Mouse (Mus musculus) midbrain, embryonic 14.5 days (tissue): ENCODE results near the gene Col2a1. TPM values are rescaled to one million over a fixed set of nuclear protein-coding genes. Genes with fewer than 3 reads are reported as not detected.
A peak's percentile ranks its signal among the peaks of the same experiment; 100 is the strongest.

Experiments used
- ATAC-seq: fragments of 200-750 bp; cut with Nextera tagmentation; 2 replicates; pipeline ENCODE4 v1.8.0; 2017; ENCODE audit warnings: moderate number of reproducible peaks, moderate library complexity; ENCODE audit not compliant: low FRiP score, low TSS enrichment
- DNase-seq: peaks from one replicate; pipeline ENCODE4 v3.0.0-alpha.2; 2015
- H3K27ac ChIP-seq: fragments of 300-500 bp; sonication (generic); replicated peaks from 2 replicates; pipeline ENCODE4 v1.5.1; 2014; ENCODE audit warnings: mild to moderate bottlenecking, low read depth, low read length, moderate library complexity
- H3K27me3 ChIP-seq: fragments of 300-500 bp; sonication (generic); 2 replicates; pipeline ENCODE4 v1.6.1; 2014; ENCODE audit warnings: low read length, control low read depth, mixed read lengths; ENCODE audit not compliant: control insufficient read depth, insufficient read depth
- H3K36me3 ChIP-seq: fragments of 300-500 bp; sonication (generic); 2 replicates; pipeline ENCODE4 v1.6.1; 2014; ENCODE audit warnings: low read length, control low read depth; ENCODE audit not compliant: control insufficient read depth, insufficient read depth
- H3K4me1 ChIP-seq: fragments of 300-500 bp; sonication (generic); 2 replicates; pipeline ENCODE4 v1.6.1; 2014; ENCODE audit warnings: mild to moderate bottlenecking, antibody characterized with exemption, low read length, control low read depth; ENCODE audit not compliant: control insufficient read depth, insufficient read depth
- H3K4me2 ChIP-seq: fragments of 300-500 bp; sonication (generic); 2 replicates; pipeline ENCODE4 v1.6.1; 2014; ENCODE audit warnings: mild to moderate bottlenecking, low read length, moderate library complexity
- H3K4me3 ChIP-seq: fragments of 300-500 bp; sonication (generic); replicated peaks from 2 replicates; pipeline ENCODE4 v1.5.1; 2014; ENCODE audit warnings: low read depth, low read length
- H3K9ac ChIP-seq: fragments of 300-500 bp; sonication (generic); replicated peaks from 2 replicates; pipeline ENCODE4 v1.6.1; 2014; ENCODE audit warnings: mild to moderate bottlenecking, low read length, moderate library complexity
- H3K9me3 ChIP-seq: fragments of 300-500 bp; sonication (generic); 2 replicates; pipeline ENCODE4 v1.6.1; 2016; ENCODE audit warnings: low read length, control low read depth, mixed read lengths; ENCODE audit not compliant: control insufficient read depth
- WGBS: fragments of 180-500 bp; shearing (Covaris S2); extraction: QIAGEN DNeasy Blood & Tissue Kit; methylation state at CpG from one replicate; pipeline ENCODE4 v1.1.7; 2014; 5-methylcytosine and 5-hydroxymethylcytosine counted together
- polyA plus RNA-seq: library from polyadenylated mRNA; unstranded; fragments of >200 nt; fragmentation: Nextera tagmentation; extraction: Ambion mirVana; gene quantifications from 2 replicates; pipeline ENCODE4 v1.2.1, GENCODE M21; 2014

Gene Col2a1
- polyA plus RNA-seq, 1 experiment from 2014 or later = 45.2 TPM

DNA sequence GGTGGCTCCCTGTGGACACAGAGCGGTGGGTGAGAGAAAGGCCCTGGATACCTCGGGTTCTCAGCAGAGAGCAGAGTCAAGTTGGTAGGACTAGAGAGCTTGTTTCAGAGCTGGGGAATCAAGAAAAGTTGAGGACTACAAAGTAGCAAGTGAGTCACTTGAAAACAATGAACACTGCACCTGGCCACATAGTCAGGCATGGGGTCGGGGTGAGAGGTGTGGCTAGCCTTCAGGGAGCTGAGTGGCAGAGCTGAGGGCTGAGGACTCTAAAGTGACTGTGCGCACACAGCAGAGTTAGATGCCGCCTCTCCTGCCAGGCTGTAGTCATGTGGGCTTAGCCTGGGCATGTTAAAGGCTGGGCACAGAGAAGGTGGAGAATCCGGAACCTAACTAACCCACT lies 22.9 kb downstream of the Col2a1 start:
- WGBS = 98% methylated on average over 6 of the region's 6 CpGs
- Histone ChIP-seq H3K4me3 (no peak overlapping the region), H3K4me1 (no peaks in the 10 kb centered on the region), H3K4me2 (no peak overlapping the region), H3K27me3 (no peaks in the 10 kb centered on the region), H3K36me3 (peaks cover 79% of the 10 kb centered on the region), H3K27ac (no peak overlapping the region), H3K9ac (no peak overlapping the region), H3K9me3 (no peaks in the 10 kb centered on the region)
- ATAC-seq = no peak
- DNase-seq = no peak

DNA sequence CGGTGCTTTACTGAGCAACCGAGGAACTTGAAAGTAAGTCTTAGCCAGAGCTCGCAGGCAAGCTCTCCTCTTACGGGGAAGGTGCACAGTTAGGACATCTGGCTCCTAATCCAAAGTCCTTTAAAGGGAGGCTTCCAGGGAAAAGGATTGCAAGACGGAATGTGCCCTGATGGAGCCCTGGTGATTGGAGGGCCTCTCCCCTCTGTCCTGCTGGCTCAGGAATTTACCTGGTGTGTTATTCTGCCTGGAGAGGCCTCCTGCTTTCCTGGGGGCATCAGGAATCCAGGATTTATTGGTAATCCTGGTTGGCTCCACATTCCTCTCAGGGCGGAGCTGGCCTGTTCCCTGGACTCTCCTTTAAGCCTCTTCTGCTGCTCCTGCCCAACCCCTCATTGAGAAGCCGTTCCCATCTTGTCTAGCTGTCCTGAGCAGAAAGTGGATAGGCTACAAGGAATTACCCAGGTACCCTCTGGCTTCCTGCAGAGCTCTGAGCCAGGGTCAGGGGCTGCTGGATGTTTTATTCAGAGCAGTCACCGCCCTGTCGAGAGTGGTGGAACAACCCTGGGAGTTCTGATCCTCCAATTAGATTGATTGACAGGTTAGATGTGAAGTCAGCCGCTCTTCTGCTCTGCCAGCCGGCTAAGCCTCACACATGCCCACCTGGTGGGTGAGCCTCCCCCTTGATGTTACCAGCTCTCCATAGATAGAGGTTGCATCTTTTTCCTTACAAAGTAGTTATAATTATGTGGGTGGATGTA lies 31.1 kb downstream of the Col2a1 start:
- WGBS = 21% methylated on average over 11 of the region's 11 CpGs
- H3K27me3 ChIP-seq = no peaks in the 10 kb centered on the region
- H3K4me1 ChIP-seq = peaks cover 4% of the 10 kb centered on the region; the same call in 1 of the 2 replicates
- H3K4me2 ChIP-seq = no peak overlapping the region
- H3K4me3 ChIP-seq = no peak overlapping the region
- no peaks in the 10 kb centered on the region for H3K9me3 ChIP-seq
- DNase-seq (no peak), ATAC-seq (no peak)
- H3K36me3 ChIP-seq = peaks cover 22% of the 10 kb centered on the region
- H3K9ac ChIP-seq = no peak overlapping the region
- 0 out of 2 replicates have a peak overlapping the region, but pooled peaks have one; percentile 32 for H3K27ac ChIP-seq

DNA sequence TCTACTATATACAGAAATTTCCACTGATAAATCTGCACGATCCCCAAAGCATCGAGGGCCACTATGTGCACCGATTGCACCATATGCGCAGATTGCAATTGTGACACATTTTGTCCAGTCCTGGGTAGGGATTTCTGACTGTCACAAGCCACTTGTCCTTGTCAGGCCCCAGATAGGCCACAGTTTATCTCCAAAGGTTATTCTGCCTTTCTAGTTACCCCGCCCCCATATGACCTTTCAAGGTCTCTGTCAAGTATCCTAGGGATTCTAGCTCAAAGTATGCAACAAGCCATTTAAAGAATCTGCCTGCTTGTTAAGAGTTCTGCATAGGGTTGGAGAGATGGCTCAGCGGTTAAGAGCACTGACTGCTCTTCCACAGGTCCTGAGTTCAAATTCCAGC lies 31.9 kb downstream of the Col2a1 start:
- WGBS = 91% methylated on average over 6 of the region's 6 CpGs
- no peak overlapping the region for H3K27ac ChIP-seq
- no peak overlapping the region for H3K9ac ChIP-seq
- H3K4me3 ChIP-seq = no peak overlapping the region
- H3K27me3 ChIP-seq = no peaks in the 10 kb centered on the region
- H3K4me1 ChIP-seq = peaks cover 4% of the 10 kb centered on the region; the same call in 1 of the 2 replicates
- no peak overlapping the region for H3K4me2 ChIP-seq
- no peak for DNase-seq
- peaks cover 17% of the 10 kb centered on the region for H3K36me3 ChIP-seq
- no peak for ATAC-seq
- H3K9me3 ChIP-seq = no peaks in the 10 kb centered on the region

DNA sequence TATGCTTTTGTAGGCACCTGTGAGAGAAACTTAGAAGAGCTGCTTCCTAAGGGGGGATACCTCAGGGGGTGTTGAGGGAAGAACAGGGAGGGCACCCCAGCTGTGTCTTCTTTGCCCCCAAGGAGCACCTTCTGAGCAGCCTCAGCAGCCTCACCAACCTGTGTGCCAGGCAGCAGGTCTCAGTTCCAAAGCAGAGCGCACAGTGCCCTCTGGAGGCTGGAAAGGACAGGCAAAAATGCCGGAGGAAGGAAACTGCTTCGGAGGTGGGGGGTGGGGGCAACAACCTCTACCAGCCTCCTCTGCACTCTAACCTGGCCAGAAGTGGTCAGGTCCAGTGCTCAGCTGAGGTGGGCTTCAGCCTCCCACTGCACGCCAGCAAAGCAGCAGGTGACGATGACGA lies 34.2 kb downstream of the Col2a1 start:
- ATAC-seq (no peak), DNase-seq (peak; percentile 66)
- 54% methylated on average over 6 of the region's 6 CpGs for WGBS
- Histone ChIP-seq H3K4me3 (no peak overlapping the region), H3K36me3 (no peaks in the 10 kb centered on the region), H3K9me3 (no peaks in the 10 kb centered on the region), H3K4me2 (no peak overlapping the region), H3K27me3 (no peaks in the 10 kb centered on the region), H3K27ac (no peak overlapping the region), H3K4me1 (peaks cover 8% of the 10 kb centered on the region; the same call in 1 of the 2 replicates), H3K9ac (no peak overlapping the region)

DNA sequence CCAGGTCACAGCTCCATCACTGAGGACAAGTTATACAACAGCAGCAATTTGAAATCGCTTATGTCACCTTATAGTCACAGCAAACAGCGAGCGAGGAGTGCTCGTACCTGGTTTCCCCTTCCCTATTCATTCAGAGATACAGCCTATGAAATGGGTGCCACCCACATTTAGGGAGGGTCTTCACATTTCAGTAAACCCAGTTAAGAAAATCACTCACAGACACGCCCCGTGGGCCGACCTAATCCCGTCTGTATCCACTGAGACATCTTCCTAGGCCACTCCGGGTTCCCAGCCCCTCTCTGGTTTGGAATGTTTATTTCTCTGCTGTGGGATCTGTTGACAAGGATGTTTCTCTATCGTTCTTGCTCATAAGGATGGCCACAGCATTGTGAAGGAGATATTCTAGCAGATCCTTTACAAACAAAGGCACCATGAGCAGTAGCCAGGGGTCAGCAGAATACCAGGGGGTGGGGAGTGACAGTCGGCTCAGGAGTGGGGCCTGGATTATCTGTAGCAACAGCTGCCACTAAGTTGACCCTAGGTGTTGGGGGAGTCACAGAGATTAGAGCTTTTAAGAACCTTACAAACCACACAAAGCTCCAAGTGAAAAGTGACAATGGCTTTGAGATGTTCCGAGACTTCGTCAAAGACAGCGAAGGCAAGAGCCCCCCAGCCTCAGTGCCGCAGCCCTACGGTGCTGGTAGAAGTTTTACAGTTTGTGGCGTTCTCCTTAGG lies 39.0 kb downstream of the Col2a1 start:
- Histone ChIP-seq H3K9me3 (no peaks in the 10 kb centered on the region), H3K9ac (peak overlapping the region; percentile 71), H3K27ac (no peak overlapping the region), H3K36me3 (no peaks in the 10 kb centered on the region), H3K4me2 (peak overlapping the region; percentile 80), H3K4me3 (peak overlapping the region; percentile 59), H3K27me3 (no peaks in the 10 kb centered on the region), H3K4me1 (peaks cover 10% of the 10 kb centered on the region; the same call in 1 of the 2 replicates)
- ATAC-seq (no peak), DNase-seq (peak; percentile 31)
- WGBS = 25% methylated on average over 17 of the region's 17 CpGs

DNA sequence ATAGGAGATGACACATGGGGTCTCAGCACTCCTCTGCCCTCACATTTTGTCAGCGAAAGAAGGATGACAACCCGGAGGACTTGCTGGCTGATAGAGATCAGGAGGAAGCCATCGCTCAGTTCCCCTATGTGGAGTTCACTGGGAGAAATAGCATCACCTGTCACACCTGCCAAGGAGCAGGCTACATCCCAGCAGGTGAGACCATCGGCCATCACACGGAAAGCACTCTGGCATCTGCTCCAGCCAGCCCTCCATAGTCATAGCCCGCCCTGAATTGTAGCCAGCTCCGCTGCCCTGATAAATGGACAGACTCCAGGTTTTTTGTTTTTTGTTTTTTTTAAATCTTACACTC lies 39.7 kb downstream of the Col2a1 start:
- no peaks in the 10 kb centered on the region for H3K27me3 ChIP-seq
- DNase-seq (no peak), ATAC-seq (peak; percentile 22; the same call in 1 of the 2 replicates)
- peak overlapping the region; percentile 71 for H3K9ac ChIP-seq
- H3K36me3 ChIP-seq = no peaks in the 10 kb centered on the region
- H3K4me2 ChIP-seq = peak overlapping the region; percentile 80
- WGBS = 9% methylated on average over 7 of the region's 7 CpGs
- peaks cover 10% of the 10 kb centered on the region; the same call in 1 of the 2 replicates for H3K4me1 ChIP-seq
- peak overlapping the region; percentile 59 for H3K4me3 ChIP-seq
- H3K9me3 ChIP-seq = no peaks in the 10 kb centered on the region
- H3K27ac ChIP-seq = peak overlapping the region; percentile 87; the same call in 1 of the 2 replicates

DNA sequence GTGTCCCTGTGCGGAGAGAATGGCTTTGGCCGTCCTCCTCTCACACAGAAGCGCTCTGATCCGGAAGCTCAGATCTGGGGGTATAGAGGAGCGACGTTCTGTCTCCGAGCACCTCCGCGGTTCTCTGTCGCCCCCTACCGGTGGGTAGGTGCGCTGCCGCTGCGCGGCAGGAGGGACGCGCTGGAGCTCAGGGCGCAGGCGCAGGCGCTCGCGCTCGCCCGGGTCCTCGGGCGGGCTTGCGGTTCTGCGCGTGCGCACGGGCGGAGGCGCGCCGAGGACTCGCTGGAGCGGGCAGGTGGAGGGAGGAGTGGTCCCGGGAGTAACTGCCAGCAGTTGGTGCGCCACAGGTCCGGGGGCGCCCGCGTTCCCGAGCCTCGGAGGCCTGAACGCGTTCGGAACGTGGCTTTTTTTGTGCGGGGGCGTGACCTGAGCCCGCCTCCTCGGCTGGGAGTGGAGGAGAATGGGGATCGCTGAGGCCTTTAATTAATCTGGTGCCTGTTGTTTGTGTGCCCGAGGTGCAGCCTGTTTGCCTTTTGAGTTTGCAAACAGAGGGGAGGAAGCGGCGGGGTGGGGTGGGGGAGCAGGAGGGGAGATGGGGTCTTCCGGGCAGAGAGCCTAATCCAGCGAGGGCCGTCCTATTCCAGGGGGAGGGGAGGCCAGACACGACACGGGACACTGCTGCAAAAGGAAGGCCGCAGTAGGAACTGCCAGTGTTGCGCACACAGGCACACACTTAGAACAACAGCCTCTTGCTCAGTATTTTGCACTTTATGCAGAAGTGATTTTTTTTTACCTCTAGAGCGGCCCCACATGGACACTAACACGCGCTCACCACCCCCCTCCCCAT lies 40.3 kb downstream of the Col2a1 start, which contains the start of gene Tmem106c:
Tmem106c (plus strand) TSS at position 212 of the 847 bp plus-strand sequence.
- DNase-seq = peak; percentile 98
- 1% methylated on average over 67 of the region's 67 CpGs for WGBS

DNA sequence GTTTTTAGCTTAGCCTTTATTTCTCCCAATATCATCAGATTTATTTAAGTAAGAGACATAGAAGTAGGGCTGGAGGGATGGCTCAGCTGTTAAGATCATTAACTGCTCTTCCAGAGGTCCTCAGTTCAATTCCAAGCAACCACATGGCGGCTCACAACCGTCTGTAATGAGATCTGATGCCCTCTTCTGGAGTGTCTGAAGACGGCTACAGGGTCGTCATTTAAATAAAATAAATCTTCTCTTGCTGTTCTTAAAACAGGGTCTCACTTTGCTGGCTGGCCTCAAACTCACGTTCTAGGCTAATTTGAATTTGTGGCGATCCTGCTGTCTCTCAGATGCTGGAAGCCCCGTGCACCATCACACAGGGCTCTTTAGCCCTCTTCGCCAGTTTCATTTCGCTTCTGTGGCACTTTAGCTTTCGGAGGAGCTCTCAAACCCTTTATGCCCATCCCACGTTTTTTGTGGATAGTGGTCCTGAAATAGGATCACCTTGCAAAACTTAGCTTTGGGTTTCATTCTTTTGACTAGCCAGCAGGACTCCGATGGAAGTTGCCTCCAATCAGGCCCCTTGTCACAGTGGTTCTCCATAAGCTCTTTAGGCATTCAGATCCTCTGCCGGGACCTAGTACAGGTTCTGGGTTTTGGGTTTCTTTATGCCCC lies 41.0 kb downstream of the Col2a1 start:
- H3K4me3 ChIP-seq = peak overlapping the region; percentile 59
- no peak for DNase-seq
- H3K27ac ChIP-seq = peak overlapping the region; percentile 87
- 9% methylated on average over 13 of the region's 13 CpGs for WGBS
- ATAC-seq = 0 out of 2 replicates have a peak, but pooled peaks have one; percentile 8
- peak overlapping the region; percentile 71; the same call in 1 of the 2 replicates for H3K9ac ChIP-seq
- no peaks in the 10 kb centered on the region for H3K36me3 ChIP-seq
- peak overlapping the region; percentile 80 for H3K4me2 ChIP-seq
- no peaks in the 10 kb centered on the region for H3K27me3 ChIP-seq
- H3K4me1 ChIP-seq = peaks cover 10% of the 10 kb centered on the region; the same call in 1 of the 2 replicates
- H3K9me3 ChIP-seq = no peaks in the 10 kb centered on the region

More for the DNA sequence above, 40.3 kb downstream of the Col2a1 start, which contains the start of gene Tmem106c:
- H3K4me1 ChIP-seq = peaks cover 10% of the 10 kb centered on the region; the same call in 1 of the 2 replicates
- H3K9me3 ChIP-seq = no peaks in the 10 kb centered on the region
- H3K27me3 ChIP-seq = no peaks in the 10 kb centered on the region
- peak within 1 kb of the TSS; percentile 71 for H3K9ac ChIP-seq
- H3K36me3 ChIP-seq = no peaks in the 10 kb centered on the region
- peak within 1 kb of the TSS; percentile 87 for H3K27ac ChIP-seq
- peak within 1 kb of the TSS; percentile 80 for H3K4me2 ChIP-seq
- H3K4me3 ChIP-seq = peak within 1 kb of the TSS; percentile 59
- ATAC-seq = peak; percentile 94
